Mouse (Mus musculus): Measurements from ENCODE around the gene Slc6a19.
A peak's percentile ranks its signal among the peaks of the same experiment; 100 is the strongest.
"Not testable (repeated sequence)": the region's sequence is repeated elsewhere in the genome, so short reads cannot be mapped to it uniquely, and the experiment has no call there.

The Slc6a19 gene

DNA sequence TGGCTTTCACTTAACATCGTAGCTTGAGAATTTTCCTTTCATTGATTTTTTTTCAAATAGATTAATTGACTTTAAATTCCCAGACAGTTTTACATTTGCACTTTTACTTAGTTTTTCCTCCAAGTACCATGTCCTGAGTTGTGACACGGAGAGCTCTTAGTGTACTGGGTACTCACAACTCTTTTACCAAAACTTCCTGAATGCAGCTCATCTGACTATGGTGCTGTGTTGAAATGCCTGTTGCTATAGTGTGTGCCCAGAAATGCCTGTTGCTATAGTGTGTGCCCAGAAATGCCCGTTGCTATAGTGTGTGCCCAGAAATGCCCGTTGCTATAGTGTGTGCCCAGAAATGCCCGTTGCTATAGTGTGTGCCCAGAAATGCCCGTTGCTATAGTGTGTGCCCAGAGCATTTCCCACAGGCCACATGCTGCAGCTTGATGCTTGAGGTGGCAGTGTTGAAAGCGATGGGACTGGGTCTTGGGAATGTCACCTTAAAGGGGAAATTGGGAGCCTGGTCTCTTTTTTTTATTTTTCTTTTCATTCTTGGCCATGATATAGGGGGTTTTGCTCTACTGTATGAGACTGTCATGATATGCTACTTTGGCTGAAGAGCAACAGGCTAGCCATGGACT lies at the start of gene Slc6a19:
Gene Slc6a19 (minus strand): TSS at position 172 of the 632 bp plus-strand sequence.
- no peak for DNase-seq (ENCODE audit: extremely low spot score, low read depth, low spot score)

DNA sequence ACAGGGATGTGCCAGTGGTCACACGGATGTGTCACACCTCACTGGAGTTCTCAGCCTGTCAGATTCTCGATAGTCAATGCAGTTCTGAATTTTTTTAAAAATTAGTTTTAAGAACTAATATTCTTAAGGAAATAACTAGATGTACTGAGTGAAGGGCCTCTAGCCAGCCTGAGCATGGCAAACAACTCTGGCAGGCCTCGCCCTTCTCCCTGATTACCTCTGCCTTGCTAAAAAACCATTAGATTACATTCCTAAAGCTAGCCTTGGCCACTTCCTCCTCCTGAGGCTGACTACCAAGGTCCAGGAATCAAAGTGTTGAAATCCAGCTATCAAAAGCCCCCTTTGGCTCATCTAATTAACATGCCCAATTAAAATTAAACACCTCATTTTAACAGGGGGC lies 46.6 kb upstream of the Slc6a19 start:
- DNase-seq (ENCODE audit: extremely low spot score, low read depth, low spot score), result no peak

- no peak for DNase-seq (ENCODE audit: extremely low spot score, low read depth, low spot score)
These were observed 45.8 kb upstream of the Slc6a19 start for GRCm38 (mm10) chr13:73750435-73750834.

DNA sequence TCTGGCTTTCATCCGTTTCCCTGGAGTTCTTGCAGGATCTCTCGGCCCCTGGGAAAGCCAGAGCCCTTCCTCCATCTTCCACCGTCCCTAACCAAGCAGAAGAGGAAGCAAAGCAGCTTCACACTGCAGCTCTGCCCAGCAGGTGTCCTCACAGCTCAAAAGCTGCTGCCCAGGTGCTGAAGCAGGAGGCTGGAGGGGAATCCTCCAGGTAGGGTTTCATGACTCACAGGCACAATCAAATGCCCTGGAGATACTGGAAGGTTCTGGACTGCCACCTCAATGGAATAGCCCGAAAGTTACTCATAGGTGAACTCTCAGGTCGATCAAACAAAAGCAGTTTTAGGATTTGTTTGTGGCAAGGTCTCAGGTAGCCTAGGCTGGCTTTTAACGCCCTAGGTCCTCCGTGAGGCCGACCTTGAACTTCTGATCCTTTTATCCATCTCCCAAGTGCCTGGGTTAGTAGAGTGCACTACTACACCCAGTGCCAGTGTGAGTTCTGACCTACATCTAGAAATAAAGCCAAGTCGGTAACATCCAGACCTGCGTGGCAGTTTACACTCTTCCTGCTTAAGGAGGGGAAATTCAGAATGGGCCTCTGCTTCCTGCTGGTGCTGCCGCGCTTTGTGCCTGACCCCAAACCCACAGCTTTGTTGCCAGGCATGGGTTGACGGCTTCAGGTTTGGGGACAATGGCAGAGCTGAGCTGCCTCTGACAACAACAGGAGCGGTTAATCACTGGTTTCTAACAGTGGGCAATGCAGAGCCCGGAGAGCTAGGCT lies 44.2 kb upstream of the Slc6a19 start:
- no peak for DNase-seq (ENCODE audit: extremely low spot score, low read depth, low spot score)

DNA sequence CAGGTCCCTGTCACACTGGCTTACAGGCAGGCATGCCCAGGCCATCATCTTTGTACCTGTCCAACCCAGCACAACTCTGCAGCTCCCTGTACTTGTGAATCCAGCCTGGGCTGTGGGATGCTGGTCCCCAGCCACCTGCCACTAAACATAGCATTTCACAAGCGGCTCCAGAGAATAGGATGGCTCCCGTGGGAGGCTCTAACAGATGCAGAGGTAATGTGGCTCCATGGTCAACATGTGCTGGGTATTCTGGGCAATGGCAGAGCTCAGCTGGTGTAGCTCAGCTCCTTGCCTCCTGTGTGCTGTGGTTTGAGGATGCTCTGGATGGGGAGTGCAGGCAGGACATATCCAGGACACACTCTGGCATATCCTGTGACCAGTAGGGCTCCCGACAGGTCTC lies 39.0 kb upstream of the Slc6a19 start:
- no peak for DNase-seq (ENCODE audit: extremely low spot score, low read depth, low spot score)

DNA sequence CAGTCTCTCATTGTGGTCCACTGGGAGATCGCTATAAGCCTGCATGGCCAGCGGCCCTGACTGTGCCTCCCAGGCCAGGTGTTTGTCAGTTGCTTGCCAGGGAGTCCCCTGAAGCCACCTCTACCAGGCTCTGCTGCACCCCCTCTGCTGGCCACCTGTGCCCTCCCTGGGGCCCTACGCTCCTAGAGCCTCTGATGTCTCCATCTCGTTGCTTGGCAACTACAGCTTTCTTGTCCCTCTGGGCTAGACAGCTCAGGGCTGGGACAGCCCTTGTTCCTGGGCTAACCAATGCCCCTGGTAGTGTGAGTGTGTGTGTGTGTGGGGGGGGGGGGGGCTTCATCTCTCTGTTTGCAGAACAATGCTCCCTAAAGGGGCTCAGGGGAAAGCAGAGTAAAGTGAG lies 38.3 kb upstream of the Slc6a19 start:
- no peak for DNase-seq (ENCODE audit: extremely low spot score, low read depth, low spot score)

DNA sequence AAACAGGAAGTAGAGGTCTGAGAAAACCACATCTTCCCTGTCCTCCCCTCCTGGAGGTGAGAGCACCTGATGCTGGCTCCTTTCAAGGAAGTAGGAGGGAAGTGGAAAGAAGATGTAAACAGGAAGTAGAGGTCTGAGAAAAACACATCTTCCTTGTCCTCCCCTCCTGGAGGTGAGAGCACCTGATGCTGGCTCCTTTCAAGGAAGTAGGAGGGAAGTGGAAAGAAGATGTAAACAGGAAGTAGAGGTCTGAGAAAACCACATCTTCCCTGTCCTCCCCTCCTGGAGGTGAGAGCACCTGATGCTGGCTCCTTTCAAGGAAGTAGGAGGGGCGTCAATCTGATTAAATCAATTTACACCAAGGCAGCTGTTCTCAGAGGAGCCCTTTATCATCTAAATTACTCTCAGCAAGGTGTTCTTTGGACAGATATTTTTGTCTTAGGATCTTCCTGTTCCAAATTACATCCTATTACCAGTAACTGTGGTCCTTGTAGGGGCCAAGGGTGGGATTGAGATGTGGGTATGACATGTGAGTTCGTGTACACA lies 35.8 kb upstream of the Slc6a19 start:
- not testable (repeated sequence) for DNase-seq (ENCODE audit: extremely low spot score, low read depth, low spot score)

DNA sequence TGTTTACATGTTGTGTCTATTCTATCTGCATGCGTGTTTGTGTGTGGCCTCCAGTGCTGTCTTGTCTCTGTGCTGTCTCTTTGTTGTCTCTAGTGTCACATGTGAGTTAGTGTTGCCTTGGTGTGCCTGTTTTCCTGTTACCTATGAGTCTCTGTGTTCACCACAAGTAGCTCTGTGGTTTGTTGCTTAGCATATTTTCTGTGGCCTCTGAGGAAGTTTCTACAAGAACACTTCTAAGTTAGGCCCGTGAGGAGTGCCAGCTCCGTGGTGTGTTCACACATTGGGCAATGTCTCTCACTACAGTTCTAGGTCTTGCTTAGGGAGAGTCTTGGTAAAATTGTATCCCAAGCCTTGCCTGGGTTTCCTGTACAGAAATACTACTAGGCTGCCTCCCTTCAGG lies 32.3 kb upstream of the Slc6a19 start:
- DNase-seq (ENCODE audit: extremely low spot score, low read depth, low spot score), result no peak

GRCm38 (mm10) chr13:73735928-73736327 lies 31.3 kb upstream of the Slc6a19 start:
- no peak for DNase-seq (ENCODE audit: extremely low spot score, low read depth, low spot score)

DNA sequence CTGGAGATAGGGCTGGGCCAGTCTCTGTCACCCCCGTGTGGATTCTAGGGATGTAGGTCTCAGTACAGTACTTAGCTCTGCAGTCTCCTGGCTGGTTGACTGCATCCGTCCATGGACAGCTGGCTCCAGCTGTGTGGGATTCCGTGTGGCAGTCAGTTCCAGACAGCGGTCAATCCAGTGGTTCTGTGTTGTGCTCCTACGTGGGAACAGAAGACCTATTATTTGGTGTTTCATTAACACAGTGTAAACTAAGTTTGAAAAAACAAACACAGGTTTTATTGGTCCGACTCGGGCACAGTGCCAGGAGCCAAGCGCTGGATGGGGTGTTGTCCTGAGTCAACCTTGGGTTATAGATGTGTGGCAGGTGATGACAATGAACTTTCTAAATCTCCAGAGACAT lies 30.6 kb upstream of the Slc6a19 start:
- no peak for DNase-seq (ENCODE audit: extremely low spot score, low read depth, low spot score)

DNA sequence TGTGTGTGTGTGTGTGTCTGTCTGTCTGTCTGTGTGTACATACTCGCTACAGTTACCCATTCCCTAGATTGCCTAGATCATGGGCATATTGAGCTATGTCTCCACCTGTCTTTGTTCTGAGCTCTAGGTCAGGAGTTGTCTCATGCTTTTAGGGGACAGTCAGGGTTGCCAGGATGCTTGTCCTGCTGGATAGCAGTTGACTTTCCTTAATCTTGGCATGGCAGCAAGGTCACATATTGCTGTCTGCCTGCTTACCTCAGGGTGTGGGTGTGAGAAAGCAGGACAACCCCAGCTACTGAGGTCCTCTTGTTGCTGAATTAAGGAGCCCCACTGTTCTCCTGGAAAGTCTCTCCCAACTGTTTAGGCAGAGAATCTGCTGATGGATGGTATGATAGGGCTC lies 29.7 kb upstream of the Slc6a19 start:
- no peak for DNase-seq (ENCODE audit: extremely low spot score, low read depth, low spot score)

DNA sequence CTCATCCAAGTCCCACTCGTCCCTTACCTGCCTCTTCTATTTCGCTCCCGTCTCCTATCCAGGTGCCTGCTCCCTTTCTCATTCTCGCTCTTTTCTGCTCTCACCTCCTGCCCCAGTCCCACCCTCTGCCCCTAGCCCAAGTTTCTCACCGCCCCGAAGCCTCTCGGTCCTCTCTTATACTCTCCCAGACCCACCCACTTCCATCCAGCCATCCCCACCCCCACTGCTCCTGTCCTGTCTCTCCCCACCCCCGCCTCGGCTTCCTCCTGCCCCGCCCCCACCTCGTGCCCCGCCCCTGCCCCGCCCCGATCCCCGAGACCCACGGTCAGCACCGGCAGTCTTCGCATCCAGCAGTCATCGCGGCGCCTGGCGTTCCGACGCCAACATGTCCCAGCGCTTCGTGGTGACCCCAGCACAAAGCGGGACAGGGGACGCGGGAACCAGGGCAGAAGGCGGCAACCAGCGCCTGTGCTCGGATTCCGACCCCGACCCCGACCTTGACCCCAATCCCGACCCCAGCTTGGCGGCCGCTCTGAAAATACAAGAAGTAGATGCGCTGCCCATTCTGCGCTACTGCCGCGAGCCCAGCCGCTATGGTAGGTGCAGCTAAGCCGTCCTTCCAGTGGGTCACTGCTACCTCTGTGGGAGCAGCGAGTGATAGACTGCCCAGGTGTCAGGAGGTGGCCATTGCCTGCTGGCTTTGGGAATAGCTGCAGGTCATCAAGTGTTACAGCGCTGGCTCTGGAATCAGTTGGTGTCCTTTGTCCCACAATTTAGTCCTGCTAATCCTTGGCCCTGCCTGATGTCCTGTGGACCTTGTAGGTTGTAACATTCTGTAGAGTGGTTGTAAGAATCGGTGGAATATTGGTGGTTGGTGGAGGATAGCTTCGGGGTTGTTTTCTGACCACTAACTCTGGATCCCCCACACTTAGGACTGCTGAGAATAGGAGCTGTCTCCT lies 28.4 kb upstream of the Slc6a19 start, which contains the start of gene Slc12a7:
Gene Slc12a7 (plus strand): TSS at position 353 of the 959 bp plus-strand sequence.
- no peak for DNase-seq (ENCODE audit: extremely low spot score, low read depth, low spot score)

DNA sequence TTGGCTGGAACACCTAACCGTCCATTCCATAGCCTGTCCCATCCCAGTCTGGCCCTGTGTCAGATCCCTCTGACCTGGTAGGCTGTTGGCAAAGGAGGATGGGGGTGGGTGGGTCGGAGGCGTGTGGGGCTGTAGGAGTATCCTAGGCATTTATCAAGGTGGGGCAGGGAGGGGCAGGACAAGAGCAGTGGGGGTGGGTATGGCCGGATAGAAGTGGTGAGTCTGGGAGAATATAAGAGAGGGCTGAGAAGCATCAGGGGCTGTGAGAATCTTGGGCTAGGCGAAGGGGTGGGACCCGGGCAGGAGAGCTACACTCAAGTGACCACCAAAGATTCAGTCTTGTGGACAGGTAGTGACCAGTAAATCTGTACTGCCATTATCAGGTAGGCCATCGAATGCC lies 27.6 kb upstream of the Slc6a19 start:
- DNase-seq (ENCODE audit: extremely low spot score, low read depth, low spot score), result no peak

- DNase-seq (ENCODE audit: extremely low spot score, low read depth, low spot score), result no peak
These were observed 26.2 kb upstream of the Slc6a19 start for GRCm38 (mm10) chr13:73730913-73731312.

DNA sequence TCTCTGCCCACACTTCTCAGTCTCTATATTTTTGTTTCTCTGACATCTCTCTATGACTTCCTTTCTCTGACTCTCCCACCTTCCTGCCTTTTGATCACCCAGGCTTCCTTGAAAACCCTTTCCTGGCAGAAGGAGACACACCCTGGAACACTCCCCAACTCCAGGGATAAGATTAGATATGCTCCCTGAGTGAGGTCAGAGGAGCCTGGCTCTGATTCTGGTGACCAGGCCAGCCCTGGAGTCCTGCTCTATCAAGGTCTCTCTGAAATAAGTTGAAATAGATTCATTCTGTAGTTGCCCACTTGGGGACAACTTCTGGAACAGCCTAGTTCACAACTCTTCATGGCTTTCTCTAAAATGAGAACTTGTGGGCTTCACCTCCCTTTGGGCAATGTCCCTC lies 24.0 kb upstream of the Slc6a19 start:
- no peak for DNase-seq (ENCODE audit: extremely low spot score, low read depth, low spot score)

GRCm38 (mm10) chr13:73727621-73728025 lies 23.0 kb upstream of the Slc6a19 start:
- no peak for DNase-seq (ENCODE audit: extremely low spot score, low read depth, low spot score)

DNA sequence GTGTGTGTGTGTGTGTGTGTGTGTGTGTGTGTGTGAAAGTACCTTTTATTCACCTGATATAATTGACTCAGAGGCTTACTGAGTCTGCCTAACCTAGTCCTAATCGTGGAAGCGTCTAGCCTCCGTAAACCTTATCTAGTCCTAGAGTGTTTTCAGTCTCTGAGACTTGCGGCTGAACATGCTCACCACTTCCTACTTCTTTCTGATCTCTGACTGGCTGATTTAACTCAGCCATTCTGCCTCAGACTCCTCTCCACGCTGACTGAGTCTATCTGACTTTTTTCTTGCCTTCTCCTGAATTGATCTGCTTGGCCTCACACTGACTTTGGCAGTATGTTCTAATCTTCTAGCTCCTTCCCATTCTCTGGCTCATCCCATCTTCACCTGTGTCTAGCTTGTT lies 20.6 kb upstream of the Slc6a19 start:
- DNase-seq (ENCODE audit: extremely low spot score, low read depth, low spot score), result no peak

GRCm38 (mm10) chr13:73723081-73723668 lies 18.5 kb upstream of the Slc6a19 start:
- DNase-seq (ENCODE audit: extremely low spot score, low read depth, low spot score), result no peak

DNA sequence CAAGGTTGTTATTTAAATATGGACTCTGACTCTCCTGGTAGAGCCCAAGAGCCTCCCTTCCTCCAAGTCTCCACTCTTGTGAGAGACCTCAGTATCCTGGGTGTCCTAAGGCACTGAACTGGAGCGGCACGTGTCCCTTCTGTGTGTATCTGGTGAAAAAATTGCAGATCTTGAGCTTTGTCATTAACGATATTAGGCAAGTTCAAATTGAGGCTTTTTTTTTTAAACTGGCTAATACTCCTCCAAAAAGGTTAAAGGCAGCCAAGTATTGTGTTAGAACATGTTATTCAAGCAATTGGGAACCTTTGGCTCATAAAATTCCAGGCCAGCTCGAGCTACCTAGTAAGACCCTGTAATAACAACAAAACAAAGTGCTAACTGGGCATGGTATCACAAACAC lies 15.6 kb upstream of the Slc6a19 start:
- DNase-seq (ENCODE audit: extremely low spot score, low read depth, low spot score), result no peak

GRCm38 (mm10) chr13:73718225-73718624 lies 13.6 kb upstream of the Slc6a19 start:
- peak; percentile 98 for DNase-seq (ENCODE audit: extremely low spot score, low read depth, low spot score)

GRCm38 (mm10) chr13:73714020-73714419 lies 9.4 kb upstream of the Slc6a19 start:
- DNase-seq (ENCODE audit: extremely low spot score, low read depth, low spot score), result no peak
